Mouse (Mus musculus): ENCODE measurements around the gene Abca8a.
"Not testable (repeated sequence)": the region's sequence is repeated elsewhere in the genome, so short reads cannot be mapped to it uniquely, and the experiment has no call there.

Gene Abca8a

DNA sequence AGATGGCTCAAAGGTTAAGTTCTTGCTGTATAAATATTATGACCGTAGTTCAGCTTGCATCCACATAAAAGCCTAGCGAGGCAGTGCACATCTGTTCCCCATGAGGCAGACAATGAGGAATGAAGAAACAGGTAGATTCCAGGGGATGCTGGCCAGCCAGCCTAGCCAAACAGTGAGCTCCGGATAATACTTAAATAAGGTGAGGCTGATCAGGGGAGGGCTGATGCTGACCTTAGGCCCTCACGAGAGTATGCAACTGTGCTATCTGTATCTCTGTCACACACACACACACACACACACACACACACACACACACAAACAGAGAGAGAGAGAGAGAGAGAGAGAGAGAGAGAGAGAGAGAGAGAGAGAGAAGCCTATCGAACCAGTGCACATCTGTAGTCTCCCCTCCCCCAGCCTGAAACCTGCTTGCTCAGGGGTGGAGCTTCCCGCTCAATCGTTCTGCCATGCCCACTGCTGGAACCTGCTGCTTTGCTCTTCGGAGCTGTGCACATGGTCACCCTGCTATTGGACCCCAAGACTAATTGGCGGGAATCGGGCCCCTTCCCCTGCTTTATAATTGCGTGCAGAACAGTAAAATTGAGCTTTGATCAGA, 108.2 kb downstream of the Abca8a start:
- DNase-seq (ENCODE audit: low read depth, low spot score) = not testable (repeated sequence)

DNA sequence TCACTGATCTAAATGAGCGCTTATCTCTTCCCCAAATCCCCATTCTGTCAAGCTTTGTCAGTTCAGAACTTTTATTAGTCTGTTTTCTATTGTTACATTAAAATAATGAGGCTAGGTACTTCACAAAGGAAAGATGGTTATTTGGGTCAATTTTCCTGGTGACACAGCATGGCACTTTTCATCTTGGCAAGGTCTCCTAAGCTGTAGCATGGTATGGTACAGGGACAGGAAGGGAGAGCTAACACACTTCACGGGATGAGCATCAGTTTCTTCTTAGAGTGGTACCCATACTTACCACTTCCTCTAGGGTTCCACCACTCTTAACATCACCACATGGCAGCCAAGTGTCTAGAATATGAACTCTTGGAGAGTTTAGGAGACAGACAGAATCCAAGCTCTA, 113.9 kb downstream of the Abca8a start:
- no peak for DNase-seq (ENCODE audit: low read depth, low spot score)

Data from A20 (cell line).